Mouse (Mus musculus) liver, postnatal 0 days (tissue): ENCODE data around the gene Dpy19l3. TPM values are rescaled to one million over a fixed set of nuclear protein-coding genes. Genes with fewer than 3 reads are reported as not detected.
A peak's percentile ranks its signal among the peaks of the same experiment; 100 is the strongest.

ENCODE experiments used
- ATAC-seq: fragments of 200-750 bp; cut with Nextera tagmentation; 2 replicates; pipeline ENCODE4 v1.8.0; 2017; ENCODE audit warnings: mild to moderate bottlenecking, moderate library complexity
- DNase-seq: peaks from one replicate; pipeline ENCODE4 v3.0.0-alpha.2; 2016
- H3K27ac ChIP-seq: fragments of 300-500 bp; sonication (generic); 2 replicates; pipeline ENCODE4 v1.5.1; 2014; ENCODE audit warnings: antibody characterized with exemption, moderate library complexity, mild to moderate bottlenecking, low read depth
- H3K27me3 ChIP-seq: fragments of 300-500 bp; sonication (generic); 2 replicates; pipeline ENCODE4 v1.6.1; 2014; ENCODE audit warnings: low read length, control low read depth, mixed read lengths; ENCODE audit not compliant: insufficient read depth
- H3K36me3 ChIP-seq: fragments of 300-500 bp; sonication (generic); replicated peaks from 2 replicates; pipeline ENCODE4 v1.6.1; 2014; ENCODE audit warnings: mild to moderate bottlenecking, control low read depth, low read length, moderate library complexity, mixed read lengths; ENCODE audit not compliant: insufficient read depth
- H3K4me1 ChIP-seq: fragments of 300-500 bp; sonication (generic); 2 replicates; pipeline ENCODE4 v1.6.1; 2014; ENCODE audit warnings: antibody characterized with exemption, mild to moderate bottlenecking, control low read depth; ENCODE audit not compliant: insufficient read depth
- H3K4me2 ChIP-seq: fragments of 300-500 bp; sonication (generic); 2 replicates; pipeline ENCODE4 v1.6.1; 2014; ENCODE audit warnings: low read depth, mild to moderate bottlenecking, low read length, moderate library complexity, mixed read lengths
- H3K4me3 ChIP-seq: fragments of 300-500 bp; sonication (generic); 2 replicates; pipeline ENCODE4 v1.5.1; 2014; ENCODE audit warnings: low read depth, low read length
- H3K9ac ChIP-seq: fragments of 300-500 bp; sonication (generic); replicated peaks from 2 replicates; pipeline ENCODE4 v1.6.1; 2014; ENCODE audit warnings: mild to moderate bottlenecking, moderate library complexity
- H3K9me3 ChIP-seq: fragments of 300-500 bp; sonication (generic); 2 replicates; pipeline ENCODE4 v1.6.1; 2016; ENCODE audit warnings: mild to moderate bottlenecking, control low read depth, low read length, mixed read lengths
- CTCF ChIP-seq: sonication (generic); IDR thresholded peaks from 2 replicates; pipeline ENCODE4 v1.5.1; 2016; ENCODE audit warnings: antibody characterized with exemption, low read depth
- EP300 ChIP-seq: IDR thresholded peaks from 2 replicates; pipeline ENCODE4 v1.6.1; 2016; ENCODE audit warnings: antibody characterized with exemption, low read depth, mild to moderate bottlenecking
- WGBS: fragments of 180-500 bp; shearing (Covaris S2); extraction: QIAGEN DNeasy Blood & Tissue Kit; methylation state at CpG from one replicate; pipeline ENCODE4 v1.1.7; 2014; ENCODE audit not compliant: insufficient replicate concordance; 5-methylcytosine and 5-hydroxymethylcytosine counted together
- polyA plus RNA-seq: library from polyadenylated mRNA; unstranded; fragments of >200 nt; fragmentation: Nextera tagmentation; extraction: Ambion mirVana; gene quantifications from 2 replicates; pipeline ENCODE4 v1.2.1, GENCODE M21; 2015

Dpy19l3 gene
- polyA plus RNA-seq, 1 experiment from 2014 or later, result 6.0 TPM

GRCm38 (mm10) chr7:35771106-35771505 is 16.9 kb upstream of the Dpy19l3 start:
- ATAC-seq, result no peak
- no peak overlapping the region for H3K4me3 ChIP-seq
- no peak overlapping the region for H3K27ac ChIP-seq
- DNase-seq, result no peak
- TF ChIP-seq EP300, result no peak
- no peak for TF ChIP-seq CTCF
- peaks cover 28% of the 10 kb centered on the region for H3K36me3 ChIP-seq
- H3K4me1 ChIP-seq, result no peaks in the 10 kb centered on the region
- H3K9me3 ChIP-seq, result no peaks in the 10 kb centered on the region
- no peak overlapping the region for H3K9ac ChIP-seq
- H3K27me3 ChIP-seq, result no peaks in the 10 kb centered on the region
- H3K4me2 ChIP-seq, result no peak overlapping the region

DNA sequence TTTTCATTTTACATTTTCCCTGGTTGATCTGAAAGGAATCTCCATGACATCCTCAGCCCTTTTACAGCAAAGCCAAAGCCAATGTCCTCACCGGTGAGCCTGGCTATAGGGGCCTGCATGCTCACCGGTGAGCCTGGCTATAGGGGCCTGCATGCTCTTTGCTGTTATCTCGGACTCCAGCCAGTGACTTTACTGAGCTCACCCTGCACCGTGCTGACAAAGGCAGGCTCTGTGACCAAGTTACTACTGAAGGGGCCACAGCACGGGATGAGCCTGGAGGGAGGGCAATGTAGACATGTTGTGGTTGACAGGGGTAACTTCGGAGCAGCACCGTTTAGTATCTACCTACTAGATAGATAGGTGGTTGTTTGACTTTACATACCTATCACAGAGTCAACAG is 15.9 kb upstream of the Dpy19l3 start:
- no peak overlapping the region for H3K4me2 ChIP-seq
- DNase-seq (no peak), ATAC-seq (no peak)
- no peak overlapping the region for H3K4me3 ChIP-seq
- H3K9ac ChIP-seq, result no peak overlapping the region
- H3K36me3 ChIP-seq, result peaks cover 20% of the 10 kb centered on the region
- no peaks in the 10 kb centered on the region for H3K27me3 ChIP-seq
- 58% methylated on average over 7 of the region's 7 CpGs for WGBS
- H3K4me1 ChIP-seq, result no peaks in the 10 kb centered on the region
- TF ChIP-seq CTCF (no peak), EP300 (no peak)
- no peak overlapping the region for H3K27ac ChIP-seq
- no peaks in the 10 kb centered on the region for H3K9me3 ChIP-seq

DNA sequence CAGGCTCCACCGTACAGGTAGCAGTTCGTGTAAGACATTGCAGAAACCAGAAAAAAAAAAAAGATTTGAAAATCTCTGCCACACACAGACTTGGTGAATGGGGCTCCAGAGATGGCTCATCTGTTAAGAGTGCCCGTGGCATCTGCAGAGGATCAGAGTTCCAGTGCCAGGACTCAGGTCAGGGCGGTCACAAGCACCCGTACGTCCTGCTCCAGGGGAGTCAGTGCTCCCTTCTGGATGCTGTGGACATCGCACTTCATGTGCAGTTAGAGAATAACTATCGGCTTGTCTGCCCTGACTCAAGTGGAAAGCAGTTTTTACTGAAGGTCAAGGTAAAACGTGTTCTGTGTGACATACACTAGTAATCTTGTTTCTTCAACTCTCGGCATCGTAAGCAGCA is 10.2 kb upstream of the Dpy19l3 start:
- Histone ChIP-seq H3K27me3 (no peaks in the 10 kb centered on the region), H3K9me3 (no peaks in the 10 kb centered on the region), H3K27ac (no peak overlapping the region), H3K36me3 (no peaks in the 10 kb centered on the region), H3K4me3 (no peak overlapping the region), H3K4me1 (no peaks in the 10 kb centered on the region), H3K4me2 (no peak overlapping the region), H3K9ac (no peak overlapping the region)
- WGBS, result 90% methylated on average over 11 of the region's 11 CpGs
- TF ChIP-seq EP300, result no peak
- no peak for DNase-seq
- ATAC-seq, result no peak

DNA sequence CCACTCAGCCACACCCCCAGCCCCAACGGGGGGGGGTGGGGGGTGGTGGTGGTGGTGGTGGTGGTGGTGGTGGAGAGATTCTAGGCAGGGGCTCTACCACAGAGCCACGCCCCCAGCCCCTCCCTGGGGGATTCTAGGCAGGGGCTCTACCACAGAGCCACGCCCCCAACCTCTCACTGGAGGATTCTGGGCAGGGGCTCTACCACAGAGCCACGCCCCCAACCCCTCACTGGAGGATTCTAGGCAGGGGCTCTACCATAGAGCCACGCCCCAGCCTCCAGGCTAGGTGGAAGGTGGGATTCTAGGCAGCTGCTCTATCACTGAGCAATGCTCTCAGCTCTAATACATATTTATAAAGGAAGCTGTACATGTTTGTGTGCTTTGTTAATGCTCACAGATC is 7.5 kb upstream of the Dpy19l3 start:
- no peak overlapping the region for H3K27ac ChIP-seq
- no peak for TF ChIP-seq EP300
- TF ChIP-seq CTCF, result no peak
- 56% methylated on average over 5 of the region's 5 CpGs for WGBS

GRCm38 (mm10) chr7:35759602-35760001 is 5.3 kb upstream of the Dpy19l3 start:
- no peak overlapping the region for H3K4me2 ChIP-seq
- no peak overlapping the region for H3K9ac ChIP-seq
- ATAC-seq (no peak), DNase-seq (no peak)
- H3K9me3 ChIP-seq, result no peaks in the 10 kb centered on the region
- TF ChIP-seq EP300 (no peak), CTCF (peak; percentile 67)
- no peak overlapping the region for H3K4me3 ChIP-seq
- H3K27me3 ChIP-seq, result no peaks in the 10 kb centered on the region
- H3K4me1 ChIP-seq, result peaks cover 5% of the 10 kb centered on the region
- no peaks in the 10 kb centered on the region for H3K36me3 ChIP-seq
- 24% methylated on average over 2 of the region's 2 CpGs for WGBS
- no peak overlapping the region for H3K27ac ChIP-seq

More for the DNA sequence above, 7.5 kb upstream of the Dpy19l3 start:
- no peak for ATAC-seq
- DNase-seq, result no peak
- H3K9me3 ChIP-seq, result no peaks in the 10 kb centered on the region
- no peak overlapping the region for H3K4me2 ChIP-seq
- H3K36me3 ChIP-seq, result no peaks in the 10 kb centered on the region
- no peak overlapping the region for H3K4me3 ChIP-seq
- no peak overlapping the region for H3K9ac ChIP-seq
- no peaks in the 10 kb centered on the region for H3K4me1 ChIP-seq
- no peaks in the 10 kb centered on the region for H3K27me3 ChIP-seq

GRCm38 (mm10) chr7:35756510-35757440 is 2.5 kb upstream of the Dpy19l3 start:
- ATAC-seq, result no peak
- no peak overlapping the region for H3K9ac ChIP-seq
- H3K9me3 ChIP-seq, result no peaks in the 10 kb centered on the region
- no peak overlapping the region for H3K27ac ChIP-seq
- H3K4me3 ChIP-seq, result no peak overlapping the region
- no peaks in the 10 kb centered on the region for H3K36me3 ChIP-seq
- peaks cover 17% of the 10 kb centered on the region for H3K4me1 ChIP-seq
- H3K4me2 ChIP-seq, result peak overlapping the region; percentile 44; the same call in 1 of the 2 replicates
- DNase-seq, result peak; percentile 33
- no peaks in the 10 kb centered on the region for H3K27me3 ChIP-seq
- TF ChIP-seq CTCF (peak; percentile 58), EP300 (no peak)
- WGBS, result 48% methylated on average over 14 of the region's 14 CpGs
